Mouse (Mus musculus) left cerebral cortex, adult 11 months (tissue): Measurements from ENCODE around the gene St6galnac6.
A peak's percentile ranks its signal among the peaks of the same experiment; 100 is the strongest.

Experiments used
- DNase-seq: peaks from one replicate; pipeline ENCODE4 v3.0.0; 2022; ENCODE audit warnings: low spot score

Gene St6galnac6

GRCm38 (mm10) chr2:32599409-32599808 is at the start of gene St6galnac6:
Gene St6galnac6, plus strand, starts transcription at chr2:32599709.
- DNase-seq: no peak

- no peak for DNase-seq
These were observed 49.7 kb upstream of the St6galnac6 start for GRCm38 (mm10) chr2:32549764-32550163.

- DNase-seq: no peak
These were observed 48.3 kb upstream of the St6galnac6 start for GRCm38 (mm10) chr2:32551236-32551635.

- DNase-seq: no peak
These were observed 45.8 kb upstream of the St6galnac6 start for GRCm38 (mm10) chr2:32553592-32554148.

- DNase-seq: no peak
These were observed 44.0 kb upstream of the St6galnac6 start for GRCm38 (mm10) chr2:32555484-32555883.

GRCm38 (mm10) chr2:32556019-32556418 is 43.5 kb upstream of the St6galnac6 start:
- DNase-seq: no peak

GRCm38 (mm10) chr2:32559570-32559969 is 39.9 kb upstream of the St6galnac6 start:
- DNase-seq: peak; percentile 66

- peak; percentile 61 for DNase-seq
These were observed 32.9 kb upstream of the St6galnac6 start for GRCm38 (mm10) chr2:32566536-32567063.

- DNase-seq: no peak
These were observed 31.4 kb upstream of the St6galnac6 start for GRCm38 (mm10) chr2:32568149-32568548.

GRCm38 (mm10) chr2:32568941-32569340 is 30.6 kb upstream of the St6galnac6 start:
- DNase-seq: no peak

GRCm38 (mm10) chr2:32570698-32571494 is 28.6 kb upstream of the St6galnac6 start, which contains the start of gene Dpm2:
Gene Dpm2, plus strand, starts transcription at chr2:32570858.
- peak; percentile 87 for DNase-seq

GRCm38 (mm10) chr2:32572196-32572595 is 27.3 kb upstream of the St6galnac6 start:
- DNase-seq: no peak

- no peak for DNase-seq
These were observed 25.0 kb upstream of the St6galnac6 start, which contains the start of gene Pip5kl1 for GRCm38 (mm10) chr2:32574497-32574896. Gene Pip5kl1, plus strand, starts transcription at chr2:32574797.

GRCm38 (mm10) chr2:32574901-32575585 is 24.5 kb upstream of the St6galnac6 start:
- peak; percentile 70 for DNase-seq

GRCm38 (mm10) chr2:32575586-32576160 is 23.8 kb upstream of the St6galnac6 start, which contains the start of gene 9430097D07Rik:
Gene 9430097D07Rik, minus strand, starts transcription at chr2:32575684.
- peak; percentile 61 for DNase-seq

GRCm38 (mm10) chr2:32576532-32576931 is 23.0 kb upstream of the St6galnac6 start:
- DNase-seq: no peak

- no peak for DNase-seq
These were observed 21.1 kb upstream of the St6galnac6 start for GRCm38 (mm10) chr2:32578146-32579046.

- peak; percentile 75 for DNase-seq
These were observed 17.9 kb upstream of the St6galnac6 start for GRCm38 (mm10) chr2:32581450-32582095.

- peak; percentile 88 for DNase-seq
These were observed 16.4 kb upstream of the St6galnac6 start for GRCm38 (mm10) chr2:32582830-32583799.
